Comparison of ENCODE assay signal across 8 mouse cellular contexts in the genomic region with DNA sequence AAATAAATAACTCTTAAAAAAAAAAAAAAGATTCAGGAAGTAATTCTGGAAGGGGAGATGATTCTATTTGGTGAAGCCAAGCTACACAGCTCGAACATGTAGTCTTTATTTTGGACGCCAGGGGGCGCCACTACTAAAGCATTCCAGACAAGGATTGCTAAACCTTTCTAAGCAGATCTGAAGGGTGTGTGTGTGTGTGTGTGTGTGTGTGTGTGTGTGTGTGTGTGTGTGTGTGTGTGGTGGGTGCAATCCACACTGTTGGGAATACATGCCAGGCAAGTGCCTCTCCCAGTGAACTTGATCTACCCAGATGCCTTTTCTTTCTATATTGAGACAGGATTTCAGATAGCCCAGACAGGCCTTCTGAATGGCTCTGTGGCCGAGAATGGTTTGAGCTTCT. TPM values are rescaled to one million over a fixed set of nuclear protein-coding genes. Genes with fewer than 3 reads are reported as not detected.
DNase-seq lines count a peak whose midpoint lies in the region; ATAC-seq lines count a peak whose summit lies in the region.

No protein-coding gene starts in this region.

- intact Hi-C loops in heart, postnatal 14 days (cut with DNase I): loop anchor here (2.0 kb wide), 1 partner anchor 159 kb away; no protein-coding TSS in a partner anchor

- no peak overlapping the region for H3K4me2 ChIP-seq in liver, embryonic 16.5 days (ENCODE audit: low read depth, low read length)
- H3K4me2 ChIP-seq in neural tube, embryonic 14.5 days (ENCODE audit: low read depth, low read length): no peak overlapping the region

- H3K4me1 ChIP-seq in liver, embryonic 16.5 days (ENCODE audit: control insufficient read depth, low read depth, low read length): peaks cover 11% of the 10 kb centered on the region; the same call in 1 of the 2 replicates
- no peaks in the 10 kb centered on the region for H3K4me1 ChIP-seq in neural tube, embryonic 14.5 days (ENCODE audit: control insufficient read depth, insufficient read depth, low read length)

- peak; percentile 76 for ATAC-seq in erythroid progenitor cell, adult 5-6 weeks (replicated peaks; ENCODE audit: low FRiP score, poor library complexity, severe bottlenecking)
- ATAC-seq in liver, embryonic 16.5 days (ENCODE audit: low read depth): peak; percentile 60
- ATAC-seq in neural tube, embryonic 14.5 days (ENCODE audit: low read depth): peak; percentile 74

- no peaks in the 10 kb centered on the region for H3K9me3 ChIP-seq in liver, embryonic 16.5 days (replicated peaks; ENCODE audit: control insufficient read depth, low read length)
- H3K9me3 ChIP-seq in neural tube, embryonic 14.5 days (ENCODE audit: control insufficient read depth, low read length): no peaks in the 10 kb centered on the region

- WGBS in liver, embryonic 16.5 days (ENCODE audit: insufficient replicate concordance): 19% methylated on average over 4 of the region's 4 CpGs
- WGBS in neural tube, embryonic 14.5 days: 24% methylated on average over 4 of the region's 4 CpGs

- no peak overlapping the region for H3K27ac ChIP-seq in liver, embryonic 16.5 days (ENCODE audit: low read length)
- H3K27ac ChIP-seq in neural tube, embryonic 14.5 days (ENCODE audit: low read depth, low read length): no peak overlapping the region

- H3K9ac ChIP-seq in liver, embryonic 16.5 days (ENCODE audit: low read depth, low read length): no peak overlapping the region
- H3K9ac ChIP-seq in neural tube, embryonic 14.5 days (replicated peaks; ENCODE audit: low read depth, low read length): no peak overlapping the region

- DNase-seq in CD8-positive naive resting alpha-beta T cell, adult 2 months (ENCODE audit: low read depth in 2 of 2, low spot score in 2 of 2): peak; percentile 78 to 84
- peak; percentile 87 for DNase-seq in brain, adult 2 months (ENCODE audit: low read depth, low spot score)
- peak; percentile 80 to 90 for DNase-seq in heart, postnatal 14 days
- peak; percentile 75 to 92 for DNase-seq in kidney, postnatal 36 days
- DNase-seq in thymus, adult 18-20 months: peak; percentile 50 to 62

- H3K27me3 ChIP-seq in liver, embryonic 16.5 days (ENCODE audit: control insufficient read depth, insufficient read depth, low read depth, low read length): no peaks in the 10 kb centered on the region
- H3K27me3 ChIP-seq in neural tube, embryonic 14.5 days (ENCODE audit: control insufficient read depth, insufficient read depth, low read length): no peaks in the 10 kb centered on the region

- no peaks in the 10 kb centered on the region for H3K36me3 ChIP-seq in liver, embryonic 16.5 days (ENCODE audit: control insufficient read depth, insufficient read depth)
- no peaks in the 10 kb centered on the region for H3K36me3 ChIP-seq in neural tube, embryonic 14.5 days (ENCODE audit: control insufficient read depth, insufficient read depth, low read length)

- H3K4me3 ChIP-seq in liver, embryonic 16.5 days (ENCODE audit: low read depth, low read length): no peak overlapping the region
- no peak overlapping the region for H3K4me3 ChIP-seq in neural tube, embryonic 14.5 days (ENCODE audit: low read depth, low read length)

RNA-seq across cellular contexts. Expression of a gene that starts 2.3 kb away (rescaled TPM):
- 125 and 176 TPM in 2 replicates for total RNA-seq in erythroid progenitor cell, adult 5-6 weeks (2015; ENCODE audit: low replicate concordance)
- total RNA-seq in erythroid progenitor cell, adult 5-6 weeks (2017; ENCODE audit: low replicate concordance): 27.1 and 35.6 TPM in 2 replicates
- 10 to 100 TPM; 30.8 to 31.9 TPM for total RNA-seq in heart, postnatal 14 days (2021)
- polyA plus RNA-seq in liver, embryonic 16.5 days (2015; fragmentation: Nextera tagmentation; extraction: Ambion mirVana): 49.5 and 56.3 TPM in 2 replicates
- polyA plus RNA-seq in neural tube, embryonic 14.5 days (2014; fragmentation: Nextera tagmentation; extraction: Ambion mirVana): 11.4 and 19.4 TPM in 2 replicates

RNA-seq across cellular contexts. Expression of a gene that starts 9.4 kb away (rescaled TPM):
- total RNA-seq in erythroid progenitor cell, adult 5-6 weeks (2015; ENCODE audit: low replicate concordance): 28.9 and 31.7 TPM in 2 replicates
- total RNA-seq in erythroid progenitor cell, adult 5-6 weeks (2017; ENCODE audit: low replicate concordance): 45.2 and 72.3 TPM in 2 replicates
- 10 to 100 TPM; 25.8 to 30.2 TPM for total RNA-seq in heart, postnatal 14 days (2021)
- 15.8 and 16.2 TPM in 2 replicates for polyA plus RNA-seq in liver, embryonic 16.5 days (2015; fragmentation: Nextera tagmentation; extraction: Ambion mirVana)
- 12.1 and 17.5 TPM in 2 replicates for polyA plus RNA-seq in neural tube, embryonic 14.5 days (2014; fragmentation: Nextera tagmentation; extraction: Ambion mirVana)

RNA-seq across cellular contexts. Expression of a gene that starts 48.2 kb away (rescaled TPM):
- total RNA-seq in erythroid progenitor cell, adult 5-6 weeks (2015; ENCODE audit: low replicate concordance): 15.1 and 31.4 TPM in 2 replicates
- 6.5 and 16.3 TPM in 2 replicates for total RNA-seq in erythroid progenitor cell, adult 5-6 weeks (2017; ENCODE audit: low replicate concordance)
- total RNA-seq in heart, postnatal 14 days (2021): 10 to 100 TPM; 54.4 to 55.7 TPM
- polyA plus RNA-seq in liver, embryonic 16.5 days (2015; fragmentation: Nextera tagmentation; extraction: Ambion mirVana): 24.8 and 25.2 TPM in 2 replicates
- 57.4 and 59.2 TPM in 2 replicates for polyA plus RNA-seq in neural tube, embryonic 14.5 days (2014; fragmentation: Nextera tagmentation; extraction: Ambion mirVana)

RNA-seq across cellular contexts. Expression of a gene that starts 48.2 kb away (rescaled TPM):
- 63.8 and 64.6 TPM in 2 replicates for total RNA-seq in erythroid progenitor cell, adult 5-6 weeks (2015; ENCODE audit: low replicate concordance)
- 53.6 and 64.2 TPM in 2 replicates for total RNA-seq in erythroid progenitor cell, adult 5-6 weeks (2017; ENCODE audit: low replicate concordance)
- 10 to 100 TPM; 31.9 to 34.2 TPM for total RNA-seq in heart, postnatal 14 days (2021)
- 14.0 and 14.5 TPM in 2 replicates for polyA plus RNA-seq in liver, embryonic 16.5 days (2015; fragmentation: Nextera tagmentation; extraction: Ambion mirVana)
- 26.8 and 29.0 TPM in 2 replicates for polyA plus RNA-seq in neural tube, embryonic 14.5 days (2014; fragmentation: Nextera tagmentation; extraction: Ambion mirVana)
